In the genomic region with DNA sequence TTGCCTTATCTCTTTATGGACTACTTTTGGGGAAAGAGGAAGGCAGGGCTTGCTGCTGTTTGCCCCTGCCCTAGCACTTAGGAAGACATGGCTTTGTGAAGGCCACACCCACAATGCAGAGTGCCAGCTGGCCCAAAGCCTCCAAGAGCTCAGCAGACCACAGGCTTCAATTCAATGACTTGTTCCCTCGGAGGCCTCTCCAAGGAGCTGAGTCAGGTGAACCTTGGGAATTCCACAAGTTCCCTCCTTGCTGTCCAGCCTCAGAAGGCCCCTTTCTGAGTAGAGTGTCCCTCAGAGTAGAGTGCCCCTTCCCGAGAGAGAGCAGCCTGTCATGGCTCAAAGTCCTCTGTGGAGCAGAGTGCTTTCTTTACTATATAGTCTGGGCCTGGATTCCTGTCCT, we compare ENCODE assay signal across 7 mouse cellular contexts.
DNase-seq lines count a peak whose midpoint lies in the region; ATAC-seq lines count a peak whose summit lies in the region.

No protein-coding gene starts in this region.

- no peak overlapping the region for H3K4me3 ChIP-seq in heart, embryonic 10.5 days
- no peak overlapping the region for H3K4me3 ChIP-seq in kidney, embryonic 16.5 days (ENCODE audit: low read length)

- H3K9me3 ChIP-seq in heart, embryonic 10.5 days: no peaks in the 10 kb centered on the region
- no peaks in the 10 kb centered on the region for H3K9me3 ChIP-seq in kidney, embryonic 16.5 days (ENCODE audit: low read length)

- H3K27ac ChIP-seq in heart, embryonic 10.5 days: peak overlapping the region; percentile 78
- H3K27ac ChIP-seq in kidney, embryonic 16.5 days (ENCODE audit: low read length): peak overlapping the region; percentile 43

- WGBS in heart, embryonic 10.5 days: 29% methylated on average over 2 of the region's 2 CpGs
- 7% methylated on average over 2 of the region's 2 CpGs for WGBS in kidney, embryonic 16.5 days

- H3K27me3 ChIP-seq in heart, embryonic 10.5 days (ENCODE audit: insufficient read depth, poor library complexity, severe bottlenecking): peaks cover 13% of the 10 kb centered on the region; the same call in 1 of the 2 replicates
- H3K27me3 ChIP-seq in kidney, embryonic 16.5 days (ENCODE audit: insufficient read depth, low read length): no peaks in the 10 kb centered on the region

- peaks cover 50% of the 10 kb centered on the region for H3K4me1 ChIP-seq in heart, embryonic 10.5 days
- H3K4me1 ChIP-seq in kidney, embryonic 16.5 days (ENCODE audit: insufficient read depth, low read length): peaks cover 43% of the 10 kb centered on the region

- no peak overlapping the region for H3K4me2 ChIP-seq in kidney, embryonic 16.5 days (replicated peaks; ENCODE audit: low read depth, low read length)

- ATAC-seq in kidney, embryonic 16.5 days (ENCODE audit: low FRiP score, low TSS enrichment): peak; percentile 19; the same call in 1 of the 2 replicates

- peak; percentile 95 for DNase-seq in 3T3-L1 (ENCODE audit: low read depth, low spot score)
- peak; percentile 87 for DNase-seq in adrenal gland, adult 2 months
- no peak for DNase-seq in heart, embryonic 10.5 days (ENCODE audit: low spot score)
- DNase-seq in lung, postnatal 36 days: peak; percentile 91
- no peak for DNase-seq in frontal cortex, postnatal 14 days (ENCODE audit: low spot score in 2 of 2)
- no peak for DNase-seq in spleen, postnatal 4 days (ENCODE audit: low spot score in 2 of 2)

- H3K9ac ChIP-seq in kidney, embryonic 16.5 days (replicated peaks; ENCODE audit: low read length): peak overlapping the region; percentile 38

- H3K36me3 ChIP-seq in heart, embryonic 10.5 days: no peaks in the 10 kb centered on the region
- H3K36me3 ChIP-seq in kidney, embryonic 16.5 days (ENCODE audit: insufficient read depth, low read length): no peaks in the 10 kb centered on the region

Comparison
In these comparisons a context has a peak if more than half of its experiments do, and no peak if none do; other contexts are left out.
1. DNase-seq: peak in 3T3-L1 (single experiment), adrenal gland, adult 2 months (single experiment) and lung, postnatal 36 days (single experiment); none in heart, embryonic 10.5 days (single experiment), frontal cortex, postnatal 14 days (0 of 2) and spleen, postnatal 4 days (0 of 2).